Mouse (Mus musculus): ENCODE results near the gene Exo5.

Gene Exo5

DNA sequence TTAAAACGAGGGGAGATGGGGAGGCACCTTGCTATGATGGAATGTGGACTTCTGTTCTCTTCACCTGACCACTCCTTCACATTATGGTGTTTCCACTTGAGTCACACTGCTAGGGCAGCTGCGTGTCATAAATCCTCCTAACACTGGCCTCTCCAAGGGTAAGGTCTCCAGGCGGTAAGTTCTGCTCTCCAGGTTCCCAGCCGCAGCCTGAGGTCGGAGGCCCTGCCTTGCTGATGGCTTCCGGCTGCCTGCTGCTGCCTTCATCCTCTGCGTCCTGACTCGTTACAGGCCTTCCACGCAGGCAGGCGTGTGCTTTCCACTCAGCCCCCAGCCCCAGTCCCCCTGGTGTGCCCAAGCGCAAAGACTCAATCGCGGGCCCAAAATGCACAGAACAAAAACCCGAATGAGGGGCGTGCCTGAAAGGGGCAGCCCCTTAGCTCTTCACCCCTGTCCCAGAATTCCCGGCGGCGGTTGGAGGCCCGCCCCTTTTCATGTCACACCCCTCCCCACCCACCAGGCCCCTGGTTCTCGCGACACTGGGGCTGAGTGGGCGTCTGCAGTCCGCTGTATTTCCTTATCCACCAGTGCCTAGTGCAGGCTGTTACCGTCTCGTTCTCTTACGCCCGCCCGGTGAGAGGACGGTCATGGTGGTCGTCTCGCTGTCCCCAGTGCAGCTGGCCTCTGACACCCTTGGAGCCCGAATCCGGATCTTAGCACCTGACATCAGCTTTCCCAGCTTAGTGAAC lies at the start of gene Exo5:
Exo5 (minus strand) TSS at position 464 of the 746 bp plus-strand sequence.
- peak; percentile 90 to 93 for DNase-seq

DNA sequence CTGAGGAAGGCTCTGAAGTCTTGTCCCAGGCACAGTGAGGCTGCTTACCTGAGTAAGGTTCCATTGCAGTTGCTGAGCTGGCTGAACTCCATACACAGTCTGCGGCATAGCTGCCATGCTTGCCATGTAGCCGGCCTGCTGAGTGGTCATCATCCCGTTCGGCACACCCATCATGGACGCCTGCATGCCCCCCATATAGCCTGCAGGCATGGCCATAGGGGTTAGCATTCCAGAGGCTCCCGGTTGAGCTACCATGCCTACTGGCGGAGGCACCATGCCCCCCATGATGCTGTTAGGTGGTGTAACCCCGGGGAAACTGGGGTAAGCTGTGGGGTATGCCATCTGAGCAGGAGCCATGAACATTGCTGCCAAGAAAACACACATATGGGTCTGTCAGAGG lies 47.0 kb upstream of the Exo5 start:
- no peak for DNase-seq

DNA sequence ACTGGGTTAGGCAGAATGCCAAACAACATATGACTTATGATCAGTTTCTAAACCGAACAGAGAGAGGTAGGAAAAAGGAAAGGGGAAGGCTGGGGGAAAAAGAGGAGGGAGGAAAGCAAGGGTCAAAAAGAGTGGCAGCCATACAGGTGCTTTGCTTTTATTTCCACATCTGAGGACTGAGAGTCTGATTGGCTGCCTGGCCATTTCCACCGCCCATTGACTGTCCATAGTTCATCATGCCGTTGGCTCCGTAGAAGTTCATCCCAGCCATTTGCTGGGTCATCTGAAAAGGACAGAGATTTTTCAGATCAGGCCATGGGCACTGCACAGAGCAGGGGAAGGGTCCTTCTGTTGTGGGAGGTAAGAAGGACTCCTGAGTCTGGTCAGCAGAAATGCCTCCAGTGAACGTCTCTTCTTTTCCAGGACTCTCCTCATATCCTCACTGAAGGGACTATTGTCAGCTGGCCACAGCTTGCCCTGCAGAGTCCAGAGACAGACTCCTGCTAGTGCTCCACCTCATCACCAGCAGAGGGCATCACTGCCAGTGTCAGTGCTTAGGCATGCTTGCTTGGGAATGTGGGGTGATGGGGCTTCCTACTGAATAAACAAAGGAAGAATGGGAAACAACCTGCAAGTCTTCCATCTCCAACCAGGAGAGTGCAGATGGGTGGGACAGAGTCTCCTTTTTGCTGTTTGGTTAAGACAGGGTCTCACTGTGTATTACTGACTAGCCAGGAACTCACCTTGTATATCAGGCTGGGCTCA lies 44.7 kb upstream of the Exo5 start:
- peak; percentile 14 to 15 for DNase-seq

DNA sequence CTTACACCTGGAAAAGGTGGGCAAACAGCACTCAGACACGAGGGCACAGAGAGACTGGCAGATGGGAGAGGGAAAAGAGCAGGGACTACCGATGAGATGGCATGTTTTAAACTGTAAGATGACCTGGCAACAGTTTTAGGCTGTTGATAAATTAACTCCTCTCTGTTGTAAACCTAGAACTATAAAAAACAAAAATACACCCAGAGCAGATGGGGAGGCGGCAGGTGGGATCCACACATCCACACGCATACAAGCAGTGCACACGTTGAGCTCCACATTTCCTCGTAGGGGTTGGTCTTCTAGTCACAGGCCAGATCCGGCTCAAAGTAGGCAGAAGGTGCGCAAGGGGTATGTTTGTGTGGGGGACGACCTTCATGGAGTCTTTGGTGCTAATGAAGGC lies 43.7 kb upstream of the Exo5 start:
- DNase-seq, result no peak

GRCm38 (mm10) chr4:120955586-120955985 lies 30.8 kb upstream of the Exo5 start:
- DNase-seq, result no peak

DNA sequence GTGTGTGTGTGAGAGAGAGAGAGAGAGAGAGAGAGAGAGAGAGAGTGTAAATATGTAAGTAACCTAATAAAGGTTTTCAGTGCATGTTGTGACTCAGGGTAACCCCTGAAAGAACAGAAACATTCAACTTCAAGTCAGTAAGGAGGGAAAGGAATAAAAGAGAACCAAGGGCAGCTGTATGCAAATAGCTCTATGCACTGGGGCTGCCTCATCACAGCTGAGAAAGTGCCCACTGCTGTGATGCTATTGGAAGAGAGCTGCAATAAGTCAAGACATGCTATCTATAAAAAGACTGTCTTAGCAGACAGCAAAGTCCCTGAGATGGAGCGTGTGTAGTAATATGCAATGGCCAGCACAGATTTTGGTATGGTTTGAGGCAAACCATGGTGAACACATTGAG lies 28.9 kb upstream of the Exo5 start:
- no peak for DNase-seq

DNA sequence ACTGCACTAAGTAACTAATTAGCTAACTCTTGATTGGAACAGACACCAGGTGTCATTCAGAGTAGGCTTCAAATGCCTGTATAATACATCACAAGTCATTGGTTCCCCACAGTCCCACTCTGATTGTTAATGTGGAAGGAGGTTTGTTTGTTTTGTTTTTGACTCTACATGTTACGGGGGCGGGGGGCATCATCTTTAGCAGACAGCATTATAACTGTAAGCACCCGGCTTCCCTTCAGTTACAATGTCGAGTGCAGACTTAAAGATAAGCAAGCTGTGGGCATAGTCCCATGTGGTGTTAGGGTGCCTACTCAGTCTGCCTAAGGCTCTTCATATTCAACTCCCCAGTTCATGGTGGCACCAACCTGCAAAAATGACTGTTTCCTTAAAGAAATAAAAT lies 28.2 kb upstream of the Exo5 start:
- no peak for DNase-seq

DNA sequence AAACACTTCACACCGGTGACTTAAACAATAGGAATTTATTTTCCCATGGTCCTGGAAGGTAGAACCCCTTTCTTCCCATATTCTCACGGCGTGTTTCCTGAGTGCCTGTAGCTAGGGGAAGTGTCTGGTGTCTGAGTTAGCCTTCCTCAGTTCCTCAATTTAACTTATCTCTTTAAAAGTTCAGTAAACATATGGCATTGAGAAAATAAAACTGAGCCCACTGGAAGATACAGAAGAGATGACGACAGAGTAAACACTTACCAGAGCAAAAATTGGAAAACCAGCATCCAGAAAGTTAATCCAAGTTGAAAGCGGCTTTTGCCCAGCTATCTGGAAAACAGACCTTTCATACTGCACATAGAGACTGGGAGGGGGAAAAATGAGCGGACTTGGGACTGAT lies 27.3 kb upstream of the Exo5 start:
- peak; percentile 7 to 30 for DNase-seq

GRCm38 (mm10) chr4:120951428-120951973 lies 26.7 kb upstream of the Exo5 start, which contains the start of gene Zfp69:
Gene Zfp69 (minus strand): TSS chr4:120951699.
- DNase-seq, result peak; percentile 91 to 93

GRCm38 (mm10) chr4:120950763-120951427 lies 26.1 kb upstream of the Exo5 start:
- no peak for DNase-seq

- peak; percentile 12 to 42 for DNase-seq
These were observed 24.1 kb upstream of the Exo5 start for GRCm38 (mm10) chr4:120948938-120949337.

DNA sequence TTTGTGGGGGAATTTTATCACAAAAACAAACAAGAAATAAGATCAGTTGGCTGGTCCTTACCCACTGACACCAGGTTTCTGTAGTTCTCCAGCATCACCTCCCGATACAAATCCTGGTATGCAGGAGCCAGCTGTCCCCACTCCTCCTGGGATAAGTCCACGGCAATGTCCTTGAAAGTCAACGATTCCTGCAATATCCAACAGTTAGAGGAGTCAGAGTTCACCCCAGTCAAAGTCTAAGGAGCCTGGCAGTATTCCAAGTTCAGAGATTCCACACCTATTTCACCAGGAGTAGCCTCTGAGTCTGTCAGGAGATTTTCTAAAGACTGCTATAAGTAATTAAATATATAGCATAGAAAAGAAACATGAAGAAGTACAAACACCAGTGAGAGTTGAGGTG lies 10.2 kb upstream of the Exo5 start:
- no peak for DNase-seq

DNA sequence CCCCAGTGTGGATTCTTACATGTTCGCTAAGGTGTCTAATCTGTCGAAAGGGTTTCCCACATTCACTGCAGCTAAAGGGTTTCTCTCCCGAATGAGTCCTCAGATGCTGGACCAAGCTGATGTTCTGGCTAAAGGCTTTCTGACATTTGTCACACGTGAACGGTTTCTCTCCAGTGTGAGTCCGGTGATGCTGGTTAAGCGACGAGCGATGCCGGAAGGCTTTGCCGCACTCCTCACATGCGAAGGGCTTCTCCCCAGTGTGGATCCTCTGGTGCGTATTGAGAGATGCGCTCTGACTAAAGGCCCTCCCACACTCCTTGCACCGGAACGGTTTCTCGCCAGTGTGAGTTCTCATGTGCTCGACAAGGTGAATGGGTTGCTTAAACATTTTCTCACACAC lies 5.9 kb upstream of the Exo5 start:
- DNase-seq, result no peak

GRCm38 (mm10) chr4:120928686-120929085 lies 3.9 kb upstream of the Exo5 start:
- no peak for DNase-seq

- peak; percentile 54 to 56 for DNase-seq
These were observed 569 bp upstream of the Exo5 start for GRCm38 (mm10) chr4:120925386-120925785.

- DNase-seq, result no peak
These were observed 3.4 kb downstream of the Exo5 start for GRCm38 (mm10) chr4:120921461-120921860.

- no peak for DNase-seq
These were observed 10.3 kb downstream of the Exo5 start for GRCm38 (mm10) chr4:120914501-120914900.

DNA sequence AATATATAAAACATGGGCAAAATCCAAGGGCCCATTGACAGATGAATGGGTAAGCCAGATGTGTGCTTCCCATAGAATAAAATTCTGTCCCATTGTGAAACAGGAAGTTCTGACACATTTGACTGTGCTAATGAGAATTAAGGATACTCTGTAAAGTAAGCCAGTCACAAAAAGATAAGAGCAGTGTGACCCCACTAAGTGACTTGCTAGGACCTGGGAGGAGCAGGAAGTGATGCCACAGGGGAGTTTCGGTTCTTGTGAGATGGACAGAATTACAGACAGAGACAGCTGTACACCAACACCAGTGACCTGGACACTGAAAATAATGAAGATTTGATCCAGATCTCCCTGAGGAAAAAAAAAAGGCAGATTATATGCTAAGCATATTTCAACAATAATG lies 11.0 kb downstream of the Exo5 start:
- DNase-seq, result no peak

GRCm38 (mm10) chr4:120913443-120913842 lies 11.4 kb downstream of the Exo5 start:
- no peak for DNase-seq

DNA sequence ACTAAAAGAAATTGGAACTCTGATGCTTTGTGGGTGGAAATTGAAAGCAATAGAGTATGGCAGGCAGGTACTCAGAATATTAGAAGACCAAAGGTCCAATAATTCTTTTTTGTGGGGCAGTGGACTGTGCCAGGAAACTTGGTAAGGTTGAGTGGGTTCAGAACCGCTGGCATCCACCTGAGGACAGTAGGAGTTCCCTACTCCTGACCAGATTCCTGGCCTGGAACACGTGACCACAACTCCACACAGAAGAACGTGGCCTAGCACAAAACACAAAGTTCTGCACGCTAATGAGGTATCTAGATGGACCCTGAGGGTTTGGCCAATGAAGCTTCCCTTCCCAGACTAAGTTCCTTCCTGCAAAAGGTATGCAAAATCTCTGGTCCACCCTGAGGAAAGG lies 12.0 kb downstream of the Exo5 start:
- DNase-seq, result no peak

DNA sequence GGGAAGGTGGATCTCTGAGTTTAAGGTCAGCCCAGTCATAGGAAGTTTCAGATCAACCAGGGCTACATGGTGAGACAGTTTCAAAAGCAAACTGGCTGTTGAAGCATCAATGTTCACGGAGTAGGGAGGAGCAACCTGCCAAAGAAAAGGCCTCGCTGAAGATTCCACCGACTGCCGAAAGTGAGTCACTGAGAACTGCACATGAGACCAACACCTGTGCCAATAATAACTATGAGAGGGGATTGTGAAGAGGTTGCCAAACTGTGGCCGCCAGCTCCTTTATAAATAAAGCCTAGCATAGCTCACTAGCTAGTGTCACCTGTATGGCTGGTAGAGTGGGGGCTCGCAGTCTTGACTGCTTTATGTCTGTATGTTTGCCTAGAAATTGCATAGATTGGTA lies 13.7 kb downstream of the Exo5 start:
- DNase-seq, result no peak

GRCm38 (mm10) chr4:120909558-120910150 lies 15.2 kb downstream of the Exo5 start:
- DNase-seq, result peak; percentile 17 to 39

- DNase-seq, result no peak
These were observed 19.2 kb downstream of the Exo5 start for GRCm38 (mm10) chr4:120905644-120906043.
